Mouse (Mus musculus) liver, embryonic 14.5 days (tissue): ENCODE results near the gene Afg1l.

Experiments used
- CTCF ChIP-seq: IDR thresholded peaks from 2 replicates; pipeline ENCODE4 v1.5.1; 2016; ENCODE audit warnings: antibody characterized with exemption, low read depth, control low read depth
- EP300 ChIP-seq: IDR thresholded peaks from 2 replicates; pipeline ENCODE4 v1.6.1; 2016; ENCODE audit warnings: antibody characterized with exemption, low read depth

DNA sequence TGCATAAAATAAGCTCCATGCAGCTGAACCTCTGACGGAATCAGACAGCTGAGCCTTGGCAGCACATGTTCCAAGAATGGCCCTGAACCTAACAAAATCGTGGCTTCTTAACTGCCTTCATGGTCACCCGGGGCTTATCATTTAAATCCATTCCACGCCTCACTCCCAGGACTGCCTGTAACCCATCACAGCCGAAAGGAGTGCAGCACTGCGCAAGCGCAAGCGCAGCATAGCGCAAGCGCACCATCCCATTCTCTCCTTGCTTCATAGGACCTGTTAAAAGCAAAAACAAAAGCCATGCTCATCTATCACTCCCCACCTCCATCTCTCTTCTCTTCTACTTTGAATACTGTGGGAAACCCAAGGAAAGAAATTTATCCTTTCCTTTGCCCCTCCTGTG lies 114.1 kb downstream of the Afg1l start:
- no peak for TF ChIP-seq CTCF
- no peak for TF ChIP-seq EP300
